Mouse (Mus musculus) forebrain, embryonic 11.5 days (tissue): ENCODE measurements around the gene Gad2. TPM values are rescaled to one million over a fixed set of nuclear protein-coding genes. Genes with fewer than 3 reads are reported as not detected.
A peak's percentile ranks its signal among the peaks of the same experiment; 100 is the strongest.

ENCODE experiments used
- ATAC-seq: fragments of 200-750 bp; cut with Nextera tagmentation; replicated peaks from 2 replicates; pipeline ENCODE4 v1.8.0; 2017; ENCODE audit warnings: moderate TSS enrichment; ENCODE audit not compliant: low FRiP score
- DNase-seq: peaks from one replicate; pipeline ENCODE4 v3.0.0-alpha.2; 2017; ENCODE audit warnings: low spot score
- H3K27ac ChIP-seq: fragments of 300-500 bp; sonication (generic); 2 replicates; pipeline ENCODE4 v1.5.1; 2014; ENCODE audit warnings: low read depth, low read length
- H3K27me3 ChIP-seq: fragments of 300-500 bp; sonication (generic); 2 replicates; pipeline ENCODE4 v1.6.1; 2014; ENCODE audit warnings: mild to moderate bottlenecking, low read length, mixed read lengths; ENCODE audit not compliant: control insufficient read depth, insufficient read depth
- H3K36me3 ChIP-seq: fragments of 300-500 bp; sonication (generic); 2 replicates; pipeline ENCODE4 v1.6.1; 2014; ENCODE audit warnings: mild to moderate bottlenecking, low read length, moderate library complexity, mixed read lengths; ENCODE audit not compliant: control insufficient read depth, insufficient read depth
- H3K4me1 ChIP-seq: fragments of 300-500 bp; sonication (generic); replicated peaks from 2 replicates; pipeline ENCODE4 v1.6.1; 2014; ENCODE audit warnings: low read length, mixed read lengths; ENCODE audit not compliant: control insufficient read depth, insufficient read depth
- H3K4me2 ChIP-seq: fragments of 300-500 bp; sonication (generic); 2 replicates; pipeline ENCODE4 v1.6.1; 2014; ENCODE audit warnings: low read depth, mild to moderate bottlenecking, low read length, moderate library complexity, mixed read lengths; ENCODE audit not compliant: severe bottlenecking
- H3K4me3 ChIP-seq: fragments of 300-500 bp; sonication (generic); 2 replicates; pipeline ENCODE4 v1.5.1; 2014; ENCODE audit warnings: low read depth, low read length
- H3K9ac ChIP-seq: fragments of 300-500 bp; sonication (generic); 2 replicates; pipeline ENCODE4 v1.6.1; 2014; ENCODE audit warnings: low read length
- H3K9me3 ChIP-seq: fragments of 300-500 bp; sonication (generic); 2 replicates; pipeline ENCODE4 v1.6.1; 2016; ENCODE audit warnings: low read length, mixed read lengths; ENCODE audit not compliant: control insufficient read depth
- WGBS: fragments of 180-500 bp; shearing (Covaris S2); extraction: QIAGEN DNeasy Blood & Tissue Kit; methylation state at CpG from one replicate; pipeline ENCODE4 v1.1.7; 2014; 5-methylcytosine and 5-hydroxymethylcytosine counted together
- polyA plus RNA-seq: library from polyadenylated mRNA; unstranded; fragments of >200 nt; fragmentation: Nextera tagmentation; extraction: Ambion mirVana; gene quantifications from 2 replicates; pipeline ENCODE4 v1.2.1, GENCODE M21; 2014

Gene Gad2
- polyA plus RNA-seq, 1 experiment from 2014 or later: 29.6 TPM

- no peak for ATAC-seq
- H3K4me3 ChIP-seq: no peak overlapping the region
- H3K27me3 ChIP-seq: no peaks in the 10 kb centered on the region
- no peaks in the 10 kb centered on the region for H3K9me3 ChIP-seq
- no peak overlapping the region for H3K9ac ChIP-seq
- 74% methylated on average over 4 of the region's 4 CpGs for WGBS
- no peak for DNase-seq
- no peaks in the 10 kb centered on the region for H3K4me1 ChIP-seq
- no peak overlapping the region for H3K27ac ChIP-seq
- no peaks in the 10 kb centered on the region for H3K36me3 ChIP-seq
- no peak overlapping the region for H3K4me2 ChIP-seq
These were observed 57.9 kb downstream of the Gad2 start for GRCm38 (mm10) chr2:22679944-22680343.

- H3K4me2 ChIP-seq: no peak overlapping the region
- no peaks in the 10 kb centered on the region for H3K9me3 ChIP-seq
- no peaks in the 10 kb centered on the region for H3K27me3 ChIP-seq
- H3K4me1 ChIP-seq: no peaks in the 10 kb centered on the region
- WGBS: 82% methylated on average over 7 of the region's 7 CpGs
- no peak overlapping the region for H3K4me3 ChIP-seq
- no peak for DNase-seq
- no peak overlapping the region for H3K27ac ChIP-seq
- no peaks in the 10 kb centered on the region for H3K36me3 ChIP-seq
- no peak overlapping the region for H3K9ac ChIP-seq
- no peak for ATAC-seq
These were observed 68.0 kb downstream of the Gad2 start for GRCm38 (mm10) chr2:22689969-22690368.

GRCm38 (mm10) chr2:22704780-22705727, 83.0 kb downstream of the Gad2 start:
- ATAC-seq: no peak
- 79% methylated on average over 4 of the region's 4 CpGs for WGBS
- Histone ChIP-seq H3K4me3 (no peak overlapping the region), H3K4me1 (0 out of 2 replicates have a peak, but pooled peaks cover 2% of the 10 kb centered on the region), H3K9me3 (no peaks in the 10 kb centered on the region), H3K36me3 (no peaks in the 10 kb centered on the region), H3K27me3 (no peaks in the 10 kb centered on the region), H3K27ac (no peak overlapping the region), H3K9ac (no peak overlapping the region), H3K4me2 (no peak overlapping the region)
- no peak for DNase-seq

- 68% methylated on average over 3 of the region's 3 CpGs for WGBS
- ATAC-seq: no peak
- H3K4me1 ChIP-seq: 0 out of 2 replicates have a peak, but pooled peaks cover 2% of the 10 kb centered on the region
- no peak overlapping the region for H3K4me2 ChIP-seq
- no peaks in the 10 kb centered on the region for H3K27me3 ChIP-seq
- H3K27ac ChIP-seq: no peak overlapping the region
- no peak overlapping the region for H3K4me3 ChIP-seq
- no peak overlapping the region for H3K9ac ChIP-seq
- H3K9me3 ChIP-seq: no peaks in the 10 kb centered on the region
- no peaks in the 10 kb centered on the region for H3K36me3 ChIP-seq
- DNase-seq: no peak
These were observed 84.2 kb downstream of the Gad2 start for GRCm38 (mm10) chr2:22706233-22706632.

- Histone ChIP-seq H3K9me3 (no peaks in the 10 kb centered on the region), H3K4me2 (no peak overlapping the region), H3K27me3 (no peaks in the 10 kb centered on the region), H3K9ac (no peak overlapping the region), H3K27ac (no peak overlapping the region), H3K36me3 (no peaks in the 10 kb centered on the region), H3K4me1 (no peaks in the 10 kb centered on the region), H3K4me3 (no peak overlapping the region)
- ATAC-seq (peak; percentile 91), DNase-seq (peak; percentile 56)
- WGBS: 30% methylated on average over 8 of the region's 8 CpGs
These were observed 99.8 kb downstream of the Gad2 start for GRCm38 (mm10) chr2:22721522-22722470.

GRCm38 (mm10) chr2:22723927-22724534, 102.0 kb downstream of the Gad2 start:
- H3K4me3 ChIP-seq: no peak overlapping the region
- no peak overlapping the region for H3K4me2 ChIP-seq
- H3K36me3 ChIP-seq: no peaks in the 10 kb centered on the region
- H3K27me3 ChIP-seq: no peaks in the 10 kb centered on the region
- H3K4me1 ChIP-seq: no peaks in the 10 kb centered on the region
- H3K9me3 ChIP-seq: no peaks in the 10 kb centered on the region
- ATAC-seq (no peak), DNase-seq (no peak)
- no peak overlapping the region for H3K27ac ChIP-seq
- H3K9ac ChIP-seq: no peak overlapping the region
- 72% methylated on average over 3 of the region's 3 CpGs for WGBS

GRCm38 (mm10) chr2:22727113-22727512, 105.1 kb downstream of the Gad2 start:
- WGBS: 93% methylated on average over 1 of the region's 1 CpGs
- no peaks in the 10 kb centered on the region for H3K36me3 ChIP-seq
- no peaks in the 10 kb centered on the region for H3K27me3 ChIP-seq
- no peaks in the 10 kb centered on the region for H3K4me1 ChIP-seq
- H3K9me3 ChIP-seq: no peaks in the 10 kb centered on the region
- no peak overlapping the region for H3K27ac ChIP-seq
- no peak overlapping the region for H3K4me2 ChIP-seq
- H3K9ac ChIP-seq: no peak overlapping the region
- DNase-seq (no peak), ATAC-seq (no peak)
- no peak overlapping the region for H3K4me3 ChIP-seq

- Histone ChIP-seq H3K27me3 (no peaks in the 10 kb centered on the region), H3K9ac (no peak overlapping the region), H3K36me3 (no peaks in the 10 kb centered on the region), H3K4me1 (no peaks in the 10 kb centered on the region), H3K4me2 (no peak overlapping the region), H3K27ac (no peak overlapping the region), H3K4me3 (no peak overlapping the region), H3K9me3 (no peaks in the 10 kb centered on the region)
- ATAC-seq (no peak), DNase-seq (no peak)
- 81% methylated on average over 2 of the region's 2 CpGs for WGBS
These were observed 114.1 kb downstream of the Gad2 start for GRCm38 (mm10) chr2:22736134-22736533.
